Mouse (Mus musculus): ENCODE data around the gene Xlr. TPM values are rescaled to one million over a fixed set of nuclear protein-coding genes. Genes with fewer than 3 reads are reported as not detected.

The Xlr gene
- polyA plus RNA-seq (2015; fragmentation: Nextera tagmentation; extraction: Ambion mirVana), result 2.2 and 2.8 TPM in 2 replicates

GRCm38 (mm10) chrX:53797519-53797918 lies at the start of gene Xlr:
Gene Xlr, minus strand, starts transcription at chrX:53797706.

GRCm38 (mm10) chrX:53776276-53776675 lies 21.2 kb downstream of the Xlr start, which contains the start of gene Zfp36l3:
Gene Zfp36l3, minus strand, starts transcription at chrX:53776394.

GRCm38 (mm10) chrX:53757736-53758135 lies 39.8 kb downstream of the Xlr start, which contains the start of gene 1700013H16Rik:
Gene 1700013H16Rik, minus strand, starts transcription at chrX:53757831.

Other genes starting within 250 kb of the Xlr start
- 18.7 and 19.4 TPM in 2 replicates for gene Rtl8c, start 189.7 kb downstream of the Xlr start, polyA plus RNA-seq (2015; fragmentation: Nextera tagmentation; extraction: Ambion mirVana)
- not detected in 2 replicates for gene Gm14597, start 188.7 kb downstream of the Xlr start, polyA plus RNA-seq (2015; fragmentation: Nextera tagmentation; extraction: Ambion mirVana)
- 98.5 and 109 TPM in 2 replicates for gene Rtl8a, start 154.0 kb downstream of the Xlr start, polyA plus RNA-seq (2015; fragmentation: Nextera tagmentation; extraction: Ambion mirVana)
- gene Rtl8b, start 127.3 kb downstream of the Xlr start, polyA plus RNA-seq (2015; fragmentation: Nextera tagmentation; extraction: Ambion mirVana), result 91.4 and 105 TPM in 2 replicates
- gene 4930502E18Rik, start 72.9 kb downstream of the Xlr start, polyA plus RNA-seq (2015; fragmentation: Nextera tagmentation; extraction: Ambion mirVana), result 0.09 and 0.13 TPM in 2 replicates
- not detected in 2 replicates for gene 1700013H16Rik, start 39.9 kb downstream of the Xlr start, polyA plus RNA-seq (2015; fragmentation: Nextera tagmentation; extraction: Ambion mirVana)
- not detected in 2 replicates for gene Zfp36l3, start 21.3 kb downstream of the Xlr start, polyA plus RNA-seq (2015; fragmentation: Nextera tagmentation; extraction: Ambion mirVana)

All from skeletal muscle tissue, postnatal 0 days (tissue).